Mouse (Mus musculus): ENCODE measurements at regions not wholly inside any gene's neighbourhood (a gene's known extent, or its start where the extent isn't known, plus 50 kb on each side); places are given as distances from the start of the nearest gene placed in this dataset.

GRCm38 (mm10) chr1:62905739-62906138, 202.7 kb downstream of the Nrp2 start:
- TF ChIP-seq CTCF (IDR thresholded peaks at IDR 0.05): no peak
- TF ChIP-seq EP300 (IDR thresholded peaks at IDR 0.05): no peak
